Mouse (Mus musculus) kidney, adult 11 months (tissue): ENCODE results near the gene Pyroxd2.

Source experiments
- DNase-seq: peaks from one replicate; pipeline ENCODE4 v3.0.0; 2022

Gene Pyroxd2

GRCm38 (mm10) chr19:42745084-42745868, 7.3 kb downstream of the Pyroxd2 start:
- no peak for DNase-seq

- no peak for DNase-seq
Observed at GRCm38 (mm10) chr19:42744162-42744586, 8.4 kb downstream of the Pyroxd2 start.

DNA sequence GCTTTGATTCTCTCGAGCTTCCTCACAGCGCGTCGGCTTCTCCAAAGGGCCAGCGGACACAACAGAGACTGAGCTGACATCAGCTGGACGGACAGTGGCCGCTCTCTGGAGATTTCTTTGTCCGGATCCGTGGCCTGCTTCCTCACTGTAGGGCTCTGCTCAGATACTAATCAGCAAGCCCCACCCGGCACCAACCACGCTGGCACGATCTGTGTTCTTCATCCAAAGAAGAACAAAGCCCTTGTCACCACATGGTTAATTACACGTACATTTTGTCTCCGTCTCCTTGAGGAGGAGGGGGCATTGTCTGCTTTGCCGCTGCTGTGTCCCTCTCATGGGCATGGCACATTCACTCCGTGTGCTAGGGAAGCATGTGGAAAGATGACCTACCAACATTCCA, 9.3 kb downstream of the Pyroxd2 start:
- no peak for DNase-seq

- no peak for DNase-seq
Observed at GRCm38 (mm10) chr19:42741884-42742283, 10.7 kb downstream of the Pyroxd2 start.

DNA sequence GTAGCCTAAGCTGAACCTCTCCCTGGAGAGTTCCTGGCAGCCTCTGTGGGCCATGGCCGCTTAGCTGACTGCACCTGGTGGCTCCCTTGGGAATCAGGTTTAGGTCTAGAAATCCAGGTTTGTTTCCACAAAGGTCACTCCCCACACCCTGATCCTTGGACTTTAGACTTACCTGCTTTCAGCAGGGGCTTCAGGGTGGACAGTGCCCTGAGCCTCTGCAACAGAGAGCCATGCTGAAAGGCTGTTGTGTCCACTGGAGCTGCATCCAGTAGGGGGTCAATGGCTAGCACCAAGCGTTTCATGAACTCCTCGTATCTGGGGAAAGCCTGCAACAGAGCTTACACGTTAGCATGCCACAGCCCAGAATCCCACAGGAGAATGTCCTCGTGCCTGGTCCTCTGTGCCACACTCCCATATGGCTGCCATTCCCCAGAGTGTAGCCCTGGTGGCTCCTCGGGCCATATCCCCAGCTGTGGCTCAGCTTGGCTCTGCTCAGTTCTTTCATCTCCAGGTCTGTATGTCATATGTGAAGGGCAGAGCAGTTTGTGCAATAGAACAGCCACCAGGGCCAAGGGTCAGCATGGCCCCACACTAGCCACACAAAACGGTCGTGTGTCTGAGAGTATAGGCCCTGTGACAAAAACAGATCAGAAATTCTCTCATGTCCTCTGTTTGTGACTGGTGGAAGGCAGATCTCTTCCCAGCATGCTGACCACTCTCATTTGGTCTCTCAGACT, 12.2 kb downstream of the Pyroxd2 start:
- DNase-seq = no peak

DNA sequence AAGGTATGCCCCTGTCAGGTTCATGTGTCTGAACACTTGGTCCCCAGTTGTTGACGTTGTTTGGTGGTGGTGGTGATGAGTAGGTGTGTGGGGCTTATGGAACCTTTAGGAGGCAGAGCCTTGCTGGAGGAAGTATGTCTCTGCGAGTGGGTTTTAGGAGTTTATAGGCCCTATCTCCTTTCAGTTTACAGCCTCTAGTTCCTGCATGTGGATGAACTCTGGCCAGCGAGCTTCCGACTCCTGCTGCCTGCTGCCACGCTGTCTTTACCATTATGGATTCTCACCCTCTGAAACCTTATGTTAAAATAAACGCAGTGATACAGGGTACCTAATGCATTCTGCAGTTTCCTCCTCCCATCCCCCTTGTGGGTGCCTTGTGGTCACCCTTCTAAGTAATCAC, 12.8 kb downstream of the Pyroxd2 start:
- no peak for DNase-seq

DNA sequence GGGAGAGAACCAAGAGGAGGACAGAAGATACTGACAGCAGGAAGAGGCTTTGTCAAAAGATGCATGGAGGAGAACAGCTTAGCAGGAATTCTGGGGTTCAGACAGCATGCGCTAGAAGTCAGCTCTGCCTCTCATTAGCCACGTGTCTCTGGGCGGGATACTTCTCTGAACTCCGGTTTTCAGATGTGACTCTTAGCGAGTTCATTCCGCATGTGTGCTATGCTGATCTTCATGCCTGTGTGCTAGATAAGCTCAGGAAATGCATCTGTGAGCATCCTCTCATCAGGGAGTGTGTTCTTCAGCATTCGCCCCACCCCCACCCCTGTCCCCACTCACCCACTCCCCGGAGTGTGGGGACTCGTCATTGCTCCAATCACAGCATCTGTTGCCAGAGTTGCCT, 14.8 kb downstream of the Pyroxd2 start:
- no peak for DNase-seq

- DNase-seq = no peak
Observed at GRCm38 (mm10) chr19:42734982-42735381, 17.6 kb downstream of the Pyroxd2 start.

- no peak for DNase-seq
Observed at GRCm38 (mm10) chr19:42727424-42727823, 25.2 kb downstream of the Pyroxd2 start.

DNA sequence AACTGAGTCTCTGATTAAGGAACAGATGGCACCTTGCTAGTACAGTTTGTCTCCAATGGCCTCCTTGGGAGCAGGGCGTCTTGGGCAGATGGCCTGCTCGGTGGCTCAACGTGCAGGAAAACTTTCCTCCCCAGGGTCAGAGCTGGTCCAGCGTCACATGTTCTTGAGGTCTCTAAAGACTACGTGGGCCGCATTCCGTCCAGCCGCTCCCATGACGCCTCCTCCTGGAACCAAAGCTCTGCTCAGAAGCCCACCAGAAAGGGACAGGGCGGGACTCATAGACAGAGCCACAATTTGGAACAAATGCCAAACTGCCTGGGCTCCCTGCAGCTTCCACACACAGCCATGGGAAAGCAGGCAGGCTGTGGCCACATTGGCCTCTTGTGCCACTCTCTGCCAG, 25.8 kb downstream of the Pyroxd2 start:
- no peak for DNase-seq

DNA sequence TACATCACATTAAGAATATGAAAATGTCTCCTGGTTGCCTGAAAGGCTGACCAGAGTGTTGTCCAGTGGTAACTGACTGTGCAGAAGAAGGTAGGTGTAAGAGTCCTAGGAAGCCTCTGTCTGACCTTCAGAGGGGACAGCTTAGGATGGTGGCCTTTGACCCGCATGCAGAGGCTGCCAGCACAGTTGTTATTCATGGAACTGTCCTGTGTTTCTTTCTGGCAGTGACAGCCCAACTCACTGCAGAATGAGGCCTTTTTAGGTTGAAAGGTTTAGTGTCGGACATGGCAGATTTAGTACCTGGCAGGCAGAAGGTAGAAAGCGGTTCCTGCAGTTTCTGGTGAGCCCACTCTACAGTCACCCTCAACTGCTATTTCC, 26.6 kb downstream of the Pyroxd2 start:
- DNase-seq = peak; percentile 44

- DNase-seq = peak; percentile 36
Observed at GRCm38 (mm10) chr19:42725056-42725972, 27.3 kb downstream of the Pyroxd2 start.

DNA sequence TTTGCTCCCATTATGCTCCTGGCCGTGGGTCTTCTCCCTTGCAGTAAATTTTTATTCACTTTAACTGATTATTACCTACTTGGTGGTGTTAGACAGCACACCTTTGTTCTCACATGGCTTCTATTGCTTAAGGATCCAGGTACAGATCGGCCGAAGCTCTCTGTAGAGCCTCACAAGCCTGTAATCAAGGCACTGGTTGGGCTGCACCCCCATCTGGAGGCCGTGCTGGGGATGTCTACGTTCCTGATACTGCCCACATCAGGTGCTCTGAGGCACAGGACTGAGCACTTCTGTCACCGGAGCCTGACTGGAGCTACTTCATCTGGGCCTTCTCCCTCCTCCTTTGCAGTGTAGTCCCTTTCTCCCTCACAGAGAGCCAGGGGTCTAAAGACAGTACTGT, 29.3 kb downstream of the Pyroxd2 start:
- no peak for DNase-seq

GRCm38 (mm10) chr19:42722500-42722899, 30.1 kb downstream of the Pyroxd2 start:
- DNase-seq = no peak

DNA sequence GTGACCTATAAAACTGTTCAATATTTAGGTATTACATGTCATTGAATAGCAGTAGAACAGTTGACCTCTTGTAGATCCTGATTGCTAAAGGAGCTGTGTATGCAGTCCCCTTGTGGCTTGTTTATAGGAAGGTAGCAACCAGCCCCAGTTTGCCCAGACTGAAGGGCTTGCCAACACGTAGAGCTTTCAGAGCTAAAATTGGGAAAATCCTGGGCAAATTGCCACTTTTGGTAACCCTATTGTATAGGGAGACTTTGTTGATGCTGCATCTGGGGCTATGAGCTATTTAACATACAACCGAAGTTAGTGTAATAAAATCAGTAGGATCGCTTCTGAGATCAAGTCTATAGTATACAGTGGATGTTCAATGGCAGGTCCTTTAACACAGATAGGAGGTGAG, 34.5 kb downstream of the Pyroxd2 start:
- no peak for DNase-seq

GRCm38 (mm10) chr19:42717668-42718067, 34.9 kb downstream of the Pyroxd2 start:
- DNase-seq = no peak

DNA sequence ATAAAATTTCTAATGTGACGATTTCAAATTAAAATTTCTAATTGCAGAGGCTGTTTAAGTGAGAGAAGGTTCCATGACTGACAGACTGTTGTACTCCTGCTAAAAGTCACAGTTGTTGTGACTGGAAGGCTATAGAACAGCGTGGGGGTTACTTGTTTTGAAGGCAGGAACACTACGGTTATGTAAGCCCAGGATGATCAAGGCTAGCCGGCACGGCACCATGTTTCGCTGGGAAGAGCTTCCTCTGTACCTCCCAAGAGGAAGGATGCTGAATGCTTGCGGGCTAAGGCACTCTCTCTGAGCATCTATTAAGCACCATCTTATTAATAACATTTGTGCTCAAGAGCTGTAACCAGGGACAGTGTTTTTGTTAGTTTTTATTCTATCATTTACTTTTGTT, 36.1 kb downstream of the Pyroxd2 start:
- no peak for DNase-seq

DNA sequence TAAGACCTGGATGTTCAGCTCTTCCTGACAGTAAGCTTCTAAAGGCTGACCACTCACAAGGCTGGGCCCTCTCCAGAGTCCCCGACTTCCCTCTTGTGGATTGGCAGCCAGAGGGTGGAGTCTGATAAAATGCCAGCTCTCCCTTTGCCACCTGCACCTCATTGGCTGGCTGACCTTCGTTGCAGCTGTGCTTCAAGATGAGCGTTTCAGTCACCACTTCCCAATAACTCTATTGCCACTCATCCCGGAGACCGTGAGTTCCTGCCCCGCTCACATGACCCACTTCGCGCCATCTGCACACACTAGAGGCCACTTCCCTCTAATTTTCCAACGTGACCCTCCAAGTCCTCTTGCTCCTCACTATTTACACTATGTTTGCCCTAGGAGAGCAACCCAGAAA, 38.8 kb downstream of the Pyroxd2 start:
- no peak for DNase-seq

- DNase-seq = no peak
Observed at GRCm38 (mm10) chr19:42699426-42699825, 53.1 kb downstream of the Pyroxd2 start.

DNA sequence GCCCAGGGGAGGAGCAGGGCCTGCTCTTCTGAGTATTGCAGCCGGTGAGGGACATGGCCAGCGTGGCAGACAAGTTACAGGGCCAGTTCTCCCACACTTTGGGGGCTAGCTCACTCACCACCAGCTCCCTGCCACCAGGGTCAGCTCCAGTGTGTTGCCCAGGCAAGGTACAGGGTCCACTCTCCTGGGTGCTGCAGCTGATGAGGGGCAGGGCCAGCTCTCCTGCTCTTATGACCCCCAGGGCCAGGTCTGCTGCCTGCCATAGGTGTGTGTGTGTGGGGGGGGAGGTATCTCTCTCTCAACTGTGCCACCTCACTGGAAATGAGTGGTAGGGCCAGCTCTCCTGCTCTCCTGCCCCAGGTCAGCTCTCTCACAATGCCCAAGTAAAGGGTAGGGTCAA, 54.0 kb downstream of the Pyroxd2 start:
- peak; percentile 14 for DNase-seq

GRCm38 (mm10) chr19:42697336-42697735, 55.2 kb downstream of the Pyroxd2 start:
- DNase-seq = no peak

GRCm38 (mm10) chr19:42690256-42690655, 62.3 kb downstream of the Pyroxd2 start:
- DNase-seq = no peak

DNA sequence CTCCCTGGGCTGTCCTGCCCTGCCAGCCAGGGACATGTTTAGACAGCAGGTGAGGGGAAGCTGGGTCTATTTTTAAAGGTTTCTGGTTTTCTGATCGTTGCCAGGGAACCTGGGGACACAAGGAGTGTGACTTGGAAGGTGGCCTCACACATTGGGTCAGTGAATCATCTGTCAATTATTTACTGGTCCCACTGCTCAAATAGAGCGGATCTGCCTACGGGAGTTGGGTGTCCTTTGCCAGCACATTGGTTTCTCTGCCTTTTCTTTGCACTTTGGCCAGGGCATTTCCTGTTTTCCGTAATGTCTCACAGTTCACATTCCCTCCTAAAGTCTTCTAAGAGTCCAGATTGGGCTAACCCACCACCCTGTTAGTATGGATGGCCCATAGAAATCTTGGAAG, 62.8 kb downstream of the Pyroxd2 start:
- peak; percentile 79 for DNase-seq
